Mouse (Mus musculus) brown adipose tissue, adult 24 weeks (tissue): ENCODE results near the gene Galr2. TPM values are rescaled to one million over a fixed set of nuclear protein-coding genes. Genes with fewer than 3 reads are reported as not detected.
A peak's percentile ranks its signal among the peaks of the same experiment; 100 is the strongest.
"Not testable (repeated sequence)": the region's sequence is repeated elsewhere in the genome, so short reads cannot be mapped to it uniquely, and the experiment has no call there.

Experiments
- H3K27ac ChIP-seq: fragments of 200-500 bp; replicated peaks from 2 replicates; pipeline ENCODE4 v1.5.1; 2012; ENCODE audit warnings: low read depth, mild to moderate bottlenecking, low read length
- H3K4me1 ChIP-seq: fragments of 200-500 bp; 2 replicates; pipeline ENCODE4 v1.6.1; 2012; ENCODE audit warnings: low read length, mixed read lengths; ENCODE audit not compliant: control insufficient read depth, insufficient read depth, insufficient read length
- H3K4me3 ChIP-seq: fragments of 200-500 bp; 2 replicates; pipeline ENCODE4 v1.5.1; 2012; ENCODE audit warnings: low read depth, mild to moderate bottlenecking, low read length, moderate library complexity; ENCODE audit not compliant: insufficient read depth
- polyA plus RNA-seq: library from polyadenylated mRNA; stranded (reverse); fragments of >200 nt; gene quantifications from 2 replicates; pipeline ENCODE4 v1.2.4, GENCODE M21; 2012; ENCODE audit not compliant: missing spikeins, insufficient read depth, insufficient read length

Gene Galr2
- polyA plus RNA-seq, 1 experiment, result not detected

- Histone ChIP-seq H3K4me1 (no peaks in the 10 kb centered on the region), H3K4me3 (no peak overlapping the region), H3K27ac (no peak overlapping the region)
Measured at GRCm38 (mm10) chr11:116255982-116256675, 24.6 kb upstream of the Galr2 start.

DNA sequence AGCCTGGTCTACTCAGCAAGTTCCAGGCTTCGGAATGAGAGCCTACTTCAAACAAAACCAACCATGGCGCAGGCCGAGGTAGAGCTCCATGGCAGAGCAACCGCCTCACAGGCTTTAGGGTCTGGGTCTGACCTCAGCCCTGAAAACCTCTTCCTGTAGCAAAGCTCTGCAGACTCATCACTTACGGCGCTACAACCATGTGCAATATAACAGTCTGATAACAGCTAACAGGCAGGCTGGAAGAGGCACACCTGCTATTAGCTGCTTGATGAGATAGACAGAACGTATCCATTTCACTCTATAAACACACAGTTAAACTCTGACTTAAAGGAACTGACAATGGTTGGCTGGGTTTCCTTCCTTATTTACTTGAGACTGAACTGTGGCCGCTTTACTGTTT, 21.3 kb upstream of the Galr2 start:
- no peaks in the 10 kb centered on the region for H3K4me1 ChIP-seq
- no peak overlapping the region for H3K4me3 ChIP-seq
- no peak overlapping the region for H3K27ac ChIP-seq

DNA sequence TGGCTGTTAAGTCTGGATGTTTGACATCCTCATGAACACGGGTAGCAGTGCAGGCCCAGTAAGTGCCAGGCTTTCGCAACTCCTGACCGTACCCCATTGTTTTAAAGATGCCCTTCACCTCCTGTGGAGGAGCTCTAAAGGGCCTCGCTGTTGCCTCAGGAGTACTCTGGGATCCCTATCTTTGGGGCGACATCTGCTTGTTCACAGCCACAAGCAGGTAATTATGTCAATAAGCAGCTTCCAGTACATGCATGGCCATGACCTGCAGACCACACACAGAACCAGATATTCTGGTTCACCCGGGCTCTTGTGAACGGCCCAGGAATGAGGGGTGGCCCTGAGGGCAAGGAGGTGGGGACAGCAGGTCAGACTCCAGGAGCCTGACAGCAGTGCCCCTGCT, 20.5 kb upstream of the Galr2 start:
- Histone ChIP-seq H3K4me1 (no peaks in the 10 kb centered on the region), H3K4me3 (no peak overlapping the region), H3K27ac (no peak overlapping the region)

GRCm38 (mm10) chr11:116265352-116265751, 15.4 kb upstream of the Galr2 start:
- H3K4me3 ChIP-seq, result no peak overlapping the region
- no peaks in the 10 kb centered on the region for H3K4me1 ChIP-seq
- no peak overlapping the region for H3K27ac ChIP-seq

DNA sequence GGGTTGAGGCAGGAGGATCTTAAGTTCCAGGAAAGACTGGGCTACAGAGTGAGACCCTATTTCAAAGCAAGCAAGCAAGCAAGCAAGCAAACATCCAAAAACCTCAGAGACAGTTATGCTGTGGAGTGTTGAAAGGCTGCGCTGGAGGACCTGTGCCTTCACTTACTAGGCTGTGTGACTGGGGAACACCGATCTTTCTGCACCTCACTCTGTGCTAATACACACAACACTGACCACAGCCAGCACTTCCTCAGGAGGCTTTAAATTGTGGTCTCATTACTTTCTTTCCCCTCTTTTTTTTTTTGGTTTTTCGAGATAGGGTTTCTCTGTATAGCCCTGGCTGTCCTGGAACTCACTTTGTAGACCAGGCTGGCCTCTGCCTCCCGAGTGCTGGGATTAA, 14.9 kb upstream of the Galr2 start:
- Histone ChIP-seq H3K4me1 (no peaks in the 10 kb centered on the region), H3K4me3 (no peak overlapping the region), H3K27ac (no peak overlapping the region)

DNA sequence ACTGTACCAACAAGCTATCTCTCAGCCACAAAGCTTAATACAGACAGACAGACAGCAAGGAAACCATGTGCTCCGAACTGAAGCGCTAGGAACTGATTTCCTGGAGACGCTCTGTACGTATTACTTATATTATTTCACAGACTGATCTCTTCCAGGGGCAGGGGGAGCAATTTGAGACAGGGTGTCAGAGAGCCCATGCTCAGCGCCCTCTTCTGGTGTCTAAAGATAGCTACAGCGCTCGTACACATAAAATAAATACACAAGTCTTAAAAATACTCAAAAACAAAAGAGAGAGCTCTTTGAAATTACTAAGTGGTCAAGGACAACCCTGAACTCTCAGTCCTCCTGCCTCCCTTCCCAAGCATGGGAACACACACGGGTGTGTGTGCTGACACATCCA, 13.1 kb upstream of the Galr2 start:
- H3K4me3 ChIP-seq, result no peak overlapping the region
- H3K27ac ChIP-seq, result no peak overlapping the region
- 0 out of 2 replicates have a peak, but pooled peaks cover 2% of the 10 kb centered on the region for H3K4me1 ChIP-seq

GRCm38 (mm10) chr11:116268313-116268712, 12.4 kb upstream of the Galr2 start:
- H3K4me1 ChIP-seq, result 0 out of 2 replicates have a peak, but pooled peaks cover 3% of the 10 kb centered on the region
- no peak overlapping the region for H3K27ac ChIP-seq
- no peak overlapping the region for H3K4me3 ChIP-seq

- no peak overlapping the region for H3K27ac ChIP-seq
- H3K4me3 ChIP-seq, result no peak overlapping the region
Measured at GRCm38 (mm10) chr11:116269560-116269959, 11.2 kb upstream of the Galr2 start.

GRCm38 (mm10) chr11:116272589-116273468, 7.9 kb upstream of the Galr2 start:
- H3K4me3 ChIP-seq, result peak overlapping the region; percentile 65
- 0 out of 2 replicates have a peak, but pooled peaks cover 3% of the 10 kb centered on the region for H3K4me1 ChIP-seq
- H3K27ac ChIP-seq, result no peak overlapping the region

More at GRCm38 (mm10) chr11:116269560-116269959, 11.2 kb upstream of the Galr2 start:
- 0 out of 2 replicates have a peak, but pooled peaks cover 3% of the 10 kb centered on the region for H3K4me1 ChIP-seq

DNA sequence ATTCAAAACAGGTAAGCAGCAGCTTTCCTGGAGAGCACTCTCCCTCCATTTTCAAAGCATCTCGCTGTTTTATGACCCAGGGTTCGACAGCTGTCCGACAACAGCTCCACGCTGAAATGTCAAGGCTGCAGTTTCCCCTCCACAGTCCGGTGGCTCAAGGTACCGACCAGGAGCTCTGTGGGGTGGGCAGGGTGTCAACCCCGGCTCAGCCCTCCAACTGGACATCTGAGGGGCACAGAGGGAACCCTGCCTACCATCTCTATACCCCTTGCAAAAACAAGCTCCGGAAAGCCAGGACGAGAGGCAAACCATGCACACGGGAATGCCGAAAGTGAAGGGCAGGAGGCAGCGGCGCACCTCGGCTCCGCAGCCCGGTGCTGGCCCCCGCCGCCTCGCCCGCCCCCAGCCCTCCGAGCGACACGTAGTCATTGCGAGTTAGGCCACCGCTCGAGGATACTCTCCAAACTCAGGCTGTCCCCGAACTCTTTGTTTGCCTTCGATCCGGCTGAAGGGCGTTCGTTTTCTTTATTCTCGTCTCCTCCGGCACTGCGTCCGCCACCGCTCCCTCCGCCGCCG, 7.2 kb upstream of the Galr2 start:
- Histone ChIP-seq H3K4me1 (0 out of 2 replicates have a peak, but pooled peaks cover 3% of the 10 kb centered on the region), H3K27ac (peak overlapping the region; percentile 45), H3K4me3 (peak overlapping the region; percentile 65)

DNA sequence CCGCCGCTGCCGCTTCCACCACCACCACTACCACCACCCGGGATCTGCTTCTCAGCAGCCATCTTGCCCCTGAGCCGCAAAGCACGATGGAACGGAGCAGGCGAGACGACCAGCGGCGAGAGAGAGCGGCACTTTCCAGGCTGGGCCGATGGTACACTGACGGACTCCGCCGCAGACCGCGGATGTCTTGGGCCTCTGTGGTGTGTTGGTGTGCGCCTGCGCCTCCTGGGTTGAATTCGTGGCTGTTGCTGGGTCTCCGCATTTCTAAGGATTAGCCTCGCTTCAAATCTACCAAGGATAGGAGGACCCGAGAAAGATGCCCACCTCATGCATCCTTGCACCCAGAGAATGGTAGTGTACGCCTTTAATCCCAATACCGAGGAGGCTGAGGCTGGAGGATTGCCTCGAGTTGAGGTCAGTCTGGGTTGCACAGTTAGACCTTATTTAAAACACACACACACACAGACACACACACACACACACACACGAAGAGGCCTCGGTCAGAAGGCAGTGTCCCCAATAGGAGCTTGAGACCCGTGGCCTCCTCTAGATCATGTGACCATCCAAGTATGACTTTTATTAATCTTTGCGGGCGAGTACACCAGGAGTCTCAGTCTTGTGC, 6.6 kb upstream of the Galr2 start, which contains the start of gene Srp68:
Gene Srp68 (minus strand): TSS at position 173 of the 622 bp plus-strand sequence.
- H3K4me1 ChIP-seq, result 0 out of 2 replicates have a peak, but pooled peaks cover 3% of the 10 kb centered on the region
- peak within 1 kb of the TSS; percentile 45 for H3K27ac ChIP-seq
- peak within 1 kb of the TSS; percentile 65 for H3K4me3 ChIP-seq

- H3K27ac ChIP-seq, H3K4me3 ChIP-seq, H3K4me1 ChIP-seq: not testable (repeated sequence)
Measured at GRCm38 (mm10) chr11:116277184-116277583, 3.6 kb upstream of the Galr2 start.

DNA sequence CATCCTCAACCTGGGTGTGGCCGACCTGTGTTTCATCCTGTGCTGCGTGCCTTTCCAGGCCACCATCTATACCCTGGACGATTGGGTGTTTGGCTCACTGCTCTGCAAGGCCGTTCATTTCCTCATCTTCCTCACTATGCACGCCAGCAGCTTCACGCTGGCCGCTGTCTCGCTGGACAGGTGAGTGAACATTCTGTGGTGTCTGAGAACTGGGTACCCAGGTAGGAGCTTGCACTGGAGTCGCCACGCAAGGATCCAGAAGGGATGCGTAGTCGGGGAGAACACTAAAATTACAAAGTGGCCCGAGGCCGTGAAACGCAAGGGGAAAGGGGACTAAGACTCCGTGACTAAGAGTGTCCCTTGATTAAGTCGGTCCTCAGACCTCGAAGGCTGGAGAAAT, 932 bp downstream of the Galr2 start:
- Histone ChIP-seq H3K4me1 (no peaks in the 10 kb centered on the region), H3K4me3 (peak overlapping the region; percentile 2; the same call in 1 of the 2 replicates), H3K27ac (no peak overlapping the region)

DNA sequence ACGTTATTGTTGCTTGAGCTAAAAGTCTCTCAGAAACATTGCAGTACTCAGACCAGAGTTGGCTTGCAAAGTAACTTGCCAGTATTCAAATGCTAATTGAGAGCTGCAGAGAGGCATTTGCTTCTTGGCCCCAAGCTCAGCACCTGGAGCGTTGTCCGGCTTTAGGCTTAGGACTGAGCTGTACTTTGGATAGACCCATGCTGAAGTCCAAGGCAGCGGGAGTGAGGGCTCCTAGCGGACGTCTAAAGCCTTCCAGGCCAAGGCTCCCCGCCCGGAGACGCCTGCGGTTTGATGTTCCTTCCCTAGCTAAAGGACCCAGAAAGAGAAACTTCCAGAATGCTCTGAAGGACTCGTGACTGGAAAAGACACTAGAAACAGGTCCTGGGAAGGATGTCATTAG, 1.4 kb downstream of the Galr2 start:
- no peak overlapping the region for H3K4me3 ChIP-seq
- no peaks in the 10 kb centered on the region for H3K4me1 ChIP-seq
- H3K27ac ChIP-seq, result no peak overlapping the region
